ENCODE assay signal across 22 mouse cellular contexts in the genomic region with DNA sequence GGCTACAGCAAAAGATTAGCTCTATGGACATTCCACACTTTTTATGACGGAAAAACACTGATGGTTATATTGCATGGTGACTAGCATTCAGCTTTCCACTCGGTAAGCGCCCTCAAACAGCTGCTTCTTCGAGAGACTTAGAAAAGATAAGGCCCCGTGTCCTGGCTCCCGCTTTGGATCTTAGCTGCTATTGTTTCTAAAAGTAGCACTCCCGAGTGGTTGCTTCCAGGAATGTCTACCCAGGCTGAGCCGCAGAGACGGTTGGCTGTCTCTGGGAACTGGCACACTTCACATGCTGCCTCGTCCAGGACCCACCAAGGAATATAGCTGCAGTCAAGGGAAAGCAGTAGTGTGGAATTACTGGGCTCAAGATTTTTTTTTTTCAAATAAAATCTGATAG. TPM values are rescaled to one million over a fixed set of nuclear protein-coding genes. Genes with fewer than 3 reads are reported as not detected.
DNase-seq lines count a peak whose midpoint lies in the region; ATAC-seq and TF ChIP-seq lines count a peak whose summit lies in the region.
"Had no signal": no experiment of that assay in that cellular context is flagged by ENCODE, and none has a peak within 500 bp of the region (broad histone marks: within the 10 kb centered on the region; RNA-seq: fewer than 3 reads in every experiment).

No protein-coding gene starts in this region.

- peaks cover 26% of the 10 kb centered on the region for H3K4me1 ChIP-seq in heart, embryonic 11.5 days (ENCODE audit: control insufficient read depth, insufficient read depth, low read length)
- peaks cover 6% of the 10 kb centered on the region for H3K4me1 ChIP-seq in lung, embryonic 14.5 days (ENCODE audit: insufficient read depth)
- peaks cover 5% of the 10 kb centered on the region for H3K4me1 ChIP-seq in lung, adult 2 months (ENCODE audit: control insufficient read depth, insufficient read depth, low read length)

- no peak for TF ChIP-seq CTCF in lung, embryonic 14.5 days (IDR thresholded peaks at IDR 0.05; ENCODE audit: low read depth)
- TF ChIP-seq CTCF in lung, adult 2 months (IDR thresholded peaks at IDR 0.05; ENCODE audit: insufficient read depth, low read length), result no peak

- 15% methylated on average over 10 of the region's 10 CpGs for WGBS in heart, embryonic 11.5 days (ENCODE audit: insufficient replicate concordance)
- 28% methylated on average over 10 of the region's 10 CpGs for WGBS in lung, embryonic 14.5 days
- WGBS in lung, adult 2 months, result 25% methylated on average over 10 of the region's 10 CpGs

- H3K36me3 ChIP-seq in heart, embryonic 11.5 days (ENCODE audit: control insufficient read depth, insufficient read depth, low read length), result no peaks in the 10 kb centered on the region
- no peaks in the 10 kb centered on the region for H3K36me3 ChIP-seq in lung, embryonic 14.5 days (ENCODE audit: insufficient read depth)
- H3K36me3 ChIP-seq: forebrain, embryonic 10.5 days; hindbrain, embryonic 12.5 days; liver, embryonic 13.5 days; lung, embryonic 15.5 days; midbrain, embryonic 13.5 days had no signal

- no peaks in the 10 kb centered on the region for H3K27me3 ChIP-seq in heart, embryonic 11.5 days (ENCODE audit: control insufficient read depth, insufficient read depth, low read length)
- no peaks in the 10 kb centered on the region for H3K27me3 ChIP-seq in lung, embryonic 14.5 days (ENCODE audit: insufficient read depth, low read length)
- H3K27me3 ChIP-seq: hindbrain, embryonic 12.5 days; liver, embryonic 13.5 days; lung, embryonic 15.5 days had no signal

- peak overlapping the region; percentile 50; the same call in 1 of the 2 replicates for H3K27ac ChIP-seq in heart, embryonic 11.5 days (ENCODE audit: low read depth, low read length)
- H3K27ac ChIP-seq in lung, embryonic 14.5 days (ENCODE audit: low read depth), result no peak overlapping the region
- H3K27ac ChIP-seq: forebrain, embryonic 10.5 days; gastrocnemius, adult 2 months; hindbrain, embryonic 12.5 days; kidney, postnatal 0 days; left cerebral cortex, adult 2 months; liver, embryonic 13.5 days; lung, embryonic 15.5 days; midbrain, embryonic 13.5 days had no signal

- H3K4me2 ChIP-seq in heart, embryonic 11.5 days, result peak overlapping the region; percentile 33
- 0 out of 2 replicates have a peak overlapping the region, but pooled peaks have one; percentile 10 for H3K4me2 ChIP-seq in lung, embryonic 14.5 days
- H3K4me2 ChIP-seq: hindbrain, embryonic 12.5 days; liver, embryonic 13.5 days; lung, embryonic 15.5 days; midbrain, embryonic 13.5 days had no signal

- H3K4me3 ChIP-seq in heart, embryonic 11.5 days (ENCODE audit: low read depth, low read length), result no peak overlapping the region
- H3K4me3 ChIP-seq in lung, embryonic 14.5 days (ENCODE audit: low read depth, low read length), result no peak overlapping the region
- H3K4me3 ChIP-seq in lung, adult 2 months (replicated peaks; ENCODE audit: extremely low read depth, low read depth, low read length), result no peak overlapping the region
- H3K4me3 ChIP-seq: forebrain, embryonic 10.5 days; gastrocnemius, adult 2 months; hindbrain, embryonic 12.5 days; left cerebral cortex, adult 2 months; liver, embryonic 13.5 days; lung, embryonic 15.5 days; megakaryocyte, embryonic 14.5 days; midbrain, embryonic 13.5 days had no signal

- no peak for TF ChIP-seq POLR2A in lung, adult 2 months (IDR thresholded peaks at IDR 0.05; ENCODE audit: borderline replicate concordance, extremely low read depth, low read depth, low read length)

- no peaks in the 10 kb centered on the region for H3K9me3 ChIP-seq in heart, embryonic 11.5 days (replicated peaks; ENCODE audit: control insufficient read depth, low read length)
- no peaks in the 10 kb centered on the region for H3K9me3 ChIP-seq in lung, embryonic 14.5 days (ENCODE audit: low read depth, low read length)
- H3K9me3 ChIP-seq: forebrain, embryonic 10.5 days; hindbrain, embryonic 12.5 days; liver, embryonic 13.5 days; lung, embryonic 15.5 days; megakaryocyte, embryonic 14.5 days; midbrain, embryonic 13.5 days had no signal

- no peak overlapping the region for H3K9ac ChIP-seq in heart, embryonic 11.5 days (ENCODE audit: low read depth, low read length)
- no peak overlapping the region for H3K9ac ChIP-seq in lung, embryonic 14.5 days
- H3K9ac ChIP-seq: hindbrain, embryonic 12.5 days; liver, embryonic 13.5 days; lung, embryonic 15.5 days; midbrain, embryonic 13.5 days had no signal

- ATAC-seq in heart, embryonic 11.5 days (replicated peaks; ENCODE audit: insufficient number of reproducible peaks, low FRiP score, low TSS enrichment), result no peak
- ATAC-seq in lung, embryonic 14.5 days (ENCODE audit: insufficient read depth), result 0 out of 2 replicates have a peak, but pooled peaks have one; percentile 33
- ATAC-seq: midbrain, embryonic 13.5 days had no signal

- peak; percentile 19 for DNase-seq in embryo, embryonic 10 days (ENCODE audit: low spot score)
- DNase-seq in embryo, embryonic 11 days, result no peak
- DNase-seq in heart, adult 9 months (ENCODE audit: low spot score in 2 of 2), result no peak
- peak; percentile 58 for DNase-seq in lung, embryonic 14.5 days
- no peak for DNase-seq in lung, adult 2 months
- peak; percentile 26 for DNase-seq in heart, postnatal 4 days
- DNase-seq in kidney, adult 18-20 months, result no peak
- DNase-seq: adrenal gland, postnatal 10 days; cerebellum, adult 8-10 months; cerebellum, postnatal 36 days; gastrocnemius, adult 2 months; kidney, adult 2 months; liver, embryonic 13.5 days; lung, postnatal 36 days had no signal

RNA-seq across cellular contexts. Expression of gene Spred1, which starts 21.9 kb away (rescaled TPM):
- polyA plus RNA-seq in heart, embryonic 11.5 days (2014; fragmentation: Nextera tagmentation; extraction: Ambion mirVana), result 9.8 and 10.9 TPM in 2 replicates
- polyA plus RNA-seq in lung, embryonic 14.5 days (2014; fragmentation: Nextera tagmentation; extraction: Ambion mirVana), result 33.6 and 33.7 TPM in 2 replicates
- polyA plus RNA-seq in lung, adult 2 months (2012; rRNA removed), result 7.4 and 8.4 TPM in 2 replicates
- total RNA-seq in heart, postnatal 4 days (2021), result 10 to 100 TPM; 31.0 to 32.2 TPM

Comparison
In these comparisons a context has a peak if more than half of its experiments do, and no peak if none do; other contexts are left out.
1. DNase-seq: peak in embryo, embryonic 10 days (single experiment), lung, embryonic 14.5 days (single experiment) and heart, postnatal 4 days (single experiment); none in embryo, embryonic 11 days (single experiment), heart, adult 9 months (0 of 2), lung, adult 2 months (single experiment) and kidney, adult 18-20 months (single experiment).